Mouse (Mus musculus): Measurements from ENCODE around the gene Pde4b. TPM values are rescaled to one million over a fixed set of nuclear protein-coding genes. Genes with fewer than 3 reads are reported as not detected.

The Pde4b gene
- total RNA-seq, 2 experiments from 2014 or later = 116 to 134 TPM

GRCm38 (mm10) chr4:102439401-102440118, 352.2 kb downstream of the Pde4b start:
- DNase-seq (ENCODE audit: low spot score in 2 of 2) = peak; percentile 19 to 35
- intact Hi-C loops (cut with DNase I) = loop anchor here (5.0 kb wide), 1 partner anchor 47 kb away; no protein-coding TSS in a partner anchor

GRCm38 (mm10) chr4:102440119-102440481, 352.8 kb downstream of the Pde4b start:
- intact Hi-C loops (cut with DNase I) = loop anchor here (5.0 kb wide), 1 partner anchor 48 kb away; no protein-coding TSS in a partner anchor
- DNase-seq (ENCODE audit: low spot score in 2 of 2) = peak in 1 of 2 experiments; percentile 66

DNA sequence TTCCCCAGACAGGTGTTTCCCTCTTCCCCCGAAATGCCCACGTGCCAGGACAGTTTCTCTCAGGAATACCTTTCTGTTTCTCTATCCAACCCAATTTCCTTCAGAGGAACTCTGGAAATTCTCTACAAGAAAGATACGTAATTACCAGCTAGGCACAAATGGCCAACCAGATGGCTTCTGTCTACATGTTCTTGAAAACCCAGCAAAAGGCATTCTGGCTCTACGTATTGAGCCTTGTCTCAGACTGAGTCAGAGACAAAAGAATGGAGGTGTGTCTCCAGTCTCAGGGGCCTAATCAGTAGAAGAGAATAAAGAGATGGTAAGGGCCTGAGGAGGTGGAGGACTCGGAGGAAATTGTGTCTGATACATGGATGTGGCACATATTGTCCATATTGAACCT, 356.2 kb downstream of the Pde4b start:
- no peak for DNase-seq (ENCODE audit: low spot score in 2 of 2)

DNA sequence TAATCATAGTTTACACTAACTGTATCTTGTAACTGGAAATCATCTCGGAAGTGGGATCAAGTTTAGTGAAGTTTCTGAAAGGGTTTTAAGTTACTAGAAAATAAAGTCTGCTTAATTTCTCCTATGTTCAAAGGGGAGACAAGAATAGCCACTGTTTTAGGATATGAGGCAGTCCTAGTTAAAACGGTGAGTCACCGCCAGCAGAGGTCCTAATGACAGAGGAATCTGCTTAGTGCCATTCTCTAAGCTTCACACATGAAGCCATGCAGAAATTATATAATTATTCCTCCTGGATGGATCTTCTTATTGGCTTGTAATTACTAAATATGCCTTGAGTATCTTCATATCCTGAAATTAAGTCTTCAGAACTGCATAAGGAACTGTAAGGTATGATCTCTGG, 357.2 kb downstream of the Pde4b start:
- intact Hi-C loops (cut with DNase I) = loop anchor here (5.0 kb wide), 1 partner anchor 52 kb away; no protein-coding TSS in a partner anchor
- DNase-seq (ENCODE audit: low spot score in 2 of 2) = no peak

More for the DNA sequence above, 356.2 kb downstream of the Pde4b start:
- intact Hi-C loops (cut with DNase I) = loop anchor here (5.0 kb wide), 1 partner anchor 51 kb away; no protein-coding TSS in a partner anchor

DNA sequence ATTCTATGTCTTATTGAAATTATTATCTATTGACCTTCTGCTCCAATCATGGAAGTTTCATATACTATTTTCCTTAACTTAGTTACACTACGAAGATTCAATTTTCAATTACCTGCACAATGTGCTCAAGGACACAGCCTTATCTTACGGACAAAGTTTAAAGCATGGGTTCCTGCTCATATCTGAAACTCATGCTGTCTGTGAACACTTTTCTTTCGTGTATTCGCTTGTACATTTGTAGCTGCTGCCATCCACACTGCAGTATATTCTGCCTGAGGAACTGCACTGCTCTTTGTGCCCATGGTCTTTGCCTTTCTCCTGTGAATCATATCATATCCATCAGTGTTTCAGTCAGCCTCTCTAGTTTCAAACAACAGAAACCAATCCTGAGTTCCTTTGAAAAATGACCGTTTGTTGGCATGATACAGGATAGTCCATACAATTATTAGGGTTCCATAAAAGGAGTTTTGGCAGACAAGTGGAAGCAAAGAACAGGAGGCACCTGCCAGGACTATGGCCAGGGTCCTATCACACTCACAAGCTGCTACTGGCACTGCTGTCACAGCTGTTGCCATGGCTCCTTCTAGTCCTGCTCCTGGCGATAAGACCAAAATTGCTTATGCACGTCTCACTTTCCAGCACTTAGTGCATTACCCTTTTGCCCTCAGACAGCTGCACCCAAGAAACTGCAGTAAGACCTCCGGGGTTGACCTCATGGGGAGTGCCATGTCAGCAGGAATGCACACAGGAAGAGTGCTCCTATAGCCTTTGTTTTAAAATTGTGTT, 359.0 kb downstream of the Pde4b start:
- intact Hi-C loops (cut with DNase I) = no loop called here
- no peak for DNase-seq (ENCODE audit: low spot score in 2 of 2)

DNA sequence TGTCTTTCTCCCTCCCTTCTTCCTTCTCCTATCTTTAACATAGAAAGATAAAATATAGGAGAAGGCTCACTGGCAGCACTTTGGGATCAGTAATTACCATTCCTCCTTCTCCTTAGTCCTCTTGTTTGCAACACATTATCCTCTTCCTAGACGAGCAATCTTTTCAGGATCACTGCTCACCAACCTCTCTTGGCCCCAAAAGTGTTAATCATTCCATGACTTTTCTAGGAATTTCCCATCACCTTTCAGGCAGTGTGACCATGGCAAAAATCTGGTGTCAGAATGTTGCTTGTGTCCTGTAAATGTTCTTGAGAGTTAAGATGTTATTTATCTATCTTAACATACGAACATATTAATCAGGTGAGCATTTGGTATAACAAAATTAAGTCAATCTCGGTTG, 369.1 kb downstream of the Pde4b start:
- DNase-seq (ENCODE audit: low spot score in 2 of 2) = no peak
- intact Hi-C loops (cut with DNase I) = no loop called here

DNA sequence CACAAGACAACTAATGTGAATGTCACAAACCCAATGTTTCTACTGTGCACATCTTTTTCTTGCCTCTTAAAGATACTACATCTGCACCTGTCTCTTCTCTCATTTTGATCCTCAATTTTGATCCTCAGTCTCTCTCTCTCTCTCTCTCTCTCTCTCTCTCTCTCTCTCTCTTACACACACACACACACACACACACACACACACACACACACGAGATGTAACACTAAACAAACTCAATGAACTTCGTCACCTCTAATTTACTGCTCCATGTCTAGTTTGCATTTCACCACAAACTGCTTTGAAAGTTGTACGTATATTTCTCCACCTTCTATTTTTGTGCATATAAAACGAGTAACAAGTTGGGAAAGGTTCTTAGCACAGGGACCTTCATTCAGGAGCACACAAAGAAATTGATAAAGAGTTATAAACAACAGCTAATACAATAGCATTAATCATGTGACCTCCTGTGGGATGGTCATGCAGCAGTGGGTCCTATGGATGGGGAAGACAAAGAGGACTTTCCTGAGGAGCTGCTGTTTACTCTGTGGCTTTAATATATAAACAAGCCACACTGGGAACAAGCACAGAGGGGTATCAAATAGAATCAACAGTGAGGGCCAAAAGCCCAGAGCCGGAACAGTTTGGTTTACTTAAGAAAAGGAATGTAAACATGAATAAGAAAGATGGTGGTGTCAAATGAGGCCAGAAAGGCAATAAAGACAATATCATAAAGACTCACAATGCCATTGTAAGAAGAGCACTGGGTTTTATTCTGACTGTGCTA, 372.1 kb downstream of the Pde4b start:
- intact Hi-C loops (cut with DNase I) = no loop called here
- DNase-seq (ENCODE audit: low spot score in 2 of 2) = no peak

DNA sequence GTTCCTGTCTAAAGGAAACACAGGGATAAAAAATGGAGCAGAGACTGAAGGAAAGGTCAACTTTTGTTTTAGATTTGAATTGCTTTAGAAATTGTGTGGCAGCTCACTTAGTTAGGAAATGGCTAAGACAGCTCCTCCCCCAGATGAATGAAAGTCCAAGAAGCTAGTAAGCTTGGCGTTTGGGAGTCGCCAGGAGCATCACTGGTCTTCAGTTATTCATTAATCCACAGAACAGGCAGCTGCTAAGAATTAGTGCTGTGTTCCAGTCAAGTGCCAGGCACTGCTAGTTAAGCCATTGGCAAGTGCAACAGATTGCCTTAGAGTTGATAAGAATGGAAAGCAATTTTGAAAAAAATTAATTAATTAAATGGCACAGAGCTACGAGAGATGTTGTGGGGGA, 390.8 kb downstream of the Pde4b start:
- no peak for DNase-seq (ENCODE audit: low spot score in 2 of 2)
- intact Hi-C loops (cut with DNase I) = no loop called here

- intact Hi-C loops (cut with DNase I) = no loop called here
- no peak for DNase-seq (ENCODE audit: low spot score in 2 of 2)
Observed at GRCm38 (mm10) chr4:102478860-102479259, 391.5 kb downstream of the Pde4b start.

GRCm38 (mm10) chr4:102480830-102481484, 393.6 kb downstream of the Pde4b start:
- intact Hi-C loops (cut with DNase I) = loop anchor here (1.0 to 5.0 kb wide), 2 partner anchors 169 to 252 kb away; no protein-coding TSS in a partner anchor
- peak; percentile 54 to 79 for DNase-seq (ENCODE audit: low spot score in 2 of 2)

GRCm38 (mm10) chr4:102483354-102484018, 396.1 kb downstream of the Pde4b start:
- DNase-seq (ENCODE audit: low spot score in 2 of 2) = peak in 1 of 2 experiments; percentile 54
- intact Hi-C loops (cut with DNase I) = loop anchor here (5.0 kb wide), 1 partner anchor 171 kb away; no protein-coding TSS in a partner anchor

DNA sequence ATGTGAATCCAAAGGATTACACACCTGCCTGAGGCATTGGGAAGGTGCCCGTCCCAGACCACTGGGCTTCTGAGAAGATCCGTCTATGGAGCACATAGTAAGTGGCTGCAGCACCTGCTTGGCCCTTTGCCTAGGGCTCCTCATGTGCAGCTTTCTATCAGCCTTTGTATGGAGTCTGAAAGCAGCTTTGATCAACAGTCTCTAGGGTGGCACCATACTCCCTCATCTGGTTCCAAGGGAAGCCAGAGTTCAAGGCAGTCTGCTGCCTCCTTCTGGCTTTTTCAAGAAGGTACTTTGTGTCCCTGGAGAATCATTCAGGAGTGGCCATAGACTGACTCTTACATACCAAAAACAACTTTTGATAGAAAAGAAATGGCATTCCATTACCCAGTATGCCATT, 397.4 kb downstream of the Pde4b start:
- intact Hi-C loops (cut with DNase I) = loop anchor here (5.0 kb wide), 1 partner anchor 172 kb away; no protein-coding TSS in a partner anchor
- peak in 1 of 2 experiments; percentile 33 for DNase-seq (ENCODE audit: low spot score in 2 of 2)

GRCm38 (mm10) chr4:102486134-102486920, 399.0 kb downstream of the Pde4b start:
- no peak for DNase-seq (ENCODE audit: low spot score in 2 of 2)
- intact Hi-C loops (cut with DNase I) = no loop called here

DNA sequence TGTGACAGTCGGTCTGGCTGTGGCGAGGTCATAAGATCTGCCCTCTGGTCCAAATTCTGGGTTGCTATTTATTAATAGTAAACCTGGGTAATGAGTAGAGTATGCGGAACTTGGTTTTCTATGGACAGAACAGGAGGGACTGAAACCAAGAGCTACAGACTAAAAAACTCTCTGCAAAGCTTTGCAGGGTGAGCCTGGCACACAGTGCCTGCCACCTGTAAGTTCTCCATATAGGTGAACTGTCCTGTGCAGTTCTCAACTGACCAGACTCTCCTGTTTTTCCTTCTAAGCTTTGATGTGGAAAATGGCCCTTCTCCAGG, 399.5 kb downstream of the Pde4b start:
- intact Hi-C loops (cut with DNase I) = no loop called here

DNA sequence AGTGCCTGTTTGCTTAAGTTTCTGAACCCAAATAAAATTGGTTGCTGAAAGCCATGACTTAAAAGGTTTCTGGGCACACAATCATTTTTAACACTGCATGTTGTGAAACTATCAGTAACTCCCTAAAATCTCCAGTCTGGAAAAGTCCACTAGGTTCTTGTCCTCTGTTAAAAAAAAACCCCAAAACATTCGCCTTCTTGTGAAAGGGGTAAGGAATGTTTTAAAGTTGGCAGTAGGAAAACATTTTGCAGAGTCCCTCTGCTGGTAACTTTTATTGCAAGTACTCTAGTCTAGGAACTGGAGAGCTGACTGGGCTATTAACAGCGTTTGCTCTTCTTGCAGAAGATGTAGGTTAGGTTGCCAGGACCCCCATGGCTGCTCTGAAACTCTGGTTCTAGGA, 400.7 kb downstream of the Pde4b start:
- intact Hi-C loops (cut with DNase I) = no loop called here
- no peak for DNase-seq (ENCODE audit: low spot score in 2 of 2)

More for the DNA sequence above, 399.5 kb downstream of the Pde4b start:
- DNase-seq (ENCODE audit: low spot score in 2 of 2) = no peak

GRCm38 (mm10) chr4:102491468-102492123, 404.3 kb downstream of the Pde4b start:
- intact Hi-C loops (cut with DNase I) = no loop called here
- no peak for DNase-seq (ENCODE audit: low spot score in 2 of 2)

GRCm38 (mm10) chr4:102492911-102493310, 405.6 kb downstream of the Pde4b start:
- intact Hi-C loops (cut with DNase I) = loop anchor here (1.0 kb wide), 1 partner anchor 163 kb away; no protein-coding TSS in a partner anchor
- no peak for DNase-seq (ENCODE audit: low spot score in 2 of 2)
